Mouse (Mus musculus) heart, embryonic 14.5 days (tissue): Measurements from ENCODE around the gene Sh3bp5. TPM values are rescaled to one million over a fixed set of nuclear protein-coding genes. Genes with fewer than 3 reads are reported as not detected.

ENCODE experiments used
- ATAC-seq: fragments of 200-750 bp; cut with Nextera tagmentation; 2 replicates; pipeline ENCODE4 v1.8.0; 2017; ENCODE audit warnings: low read depth, moderate TSS enrichment; ENCODE audit not compliant: insufficient number of reproducible peaks, insufficient read depth, low FRiP score
- H3K27ac ChIP-seq, 2 experiments: fragments of 200-500 bp in 1 of 2; fragments of 300-500 bp in 1 of 2; sonication (generic) in 1 of 2; replicated peaks in 1 of 2; 2 replicates each; pipeline ENCODE4 v1.5.1; 2012 to 2014; ENCODE audit warnings: low read depth in 2 of 2, low read length in 2 of 2, control low read depth in 1 of 2, mild to moderate bottlenecking in 1 of 2, mixed read lengths in 1 of 2; ENCODE audit not compliant: control insufficient read depth in 1 of 2, insufficient read depth in 1 of 2
- H3K27me3 ChIP-seq: fragments of 300-500 bp; sonication (generic); 2 replicates; pipeline ENCODE4 v1.6.1; 2014; ENCODE audit warnings: mild to moderate bottlenecking, low read length, control low read depth; ENCODE audit not compliant: control insufficient read depth, insufficient read depth
- H3K36me3 ChIP-seq: fragments of 300-500 bp; sonication (generic); 2 replicates; pipeline ENCODE4 v1.6.1; 2014; ENCODE audit warnings: mild to moderate bottlenecking, control low read depth, low read length, mixed read lengths; ENCODE audit not compliant: control insufficient read depth, insufficient read depth
- H3K4me1 ChIP-seq, 2 experiments: fragments of 200-500 bp in 1 of 2; fragments of 300-500 bp in 1 of 2; sonication (generic) in 1 of 2; 2 replicates each; pipeline ENCODE4 v1.6.1; 2012 to 2014; ENCODE audit warnings: low read length in 2 of 2, control low read depth in 1 of 2, mixed read lengths in 1 of 2; ENCODE audit not compliant: control insufficient read depth in 2 of 2, insufficient read depth in 2 of 2
- H3K4me2 ChIP-seq: fragments of 300-500 bp; sonication (generic); 2 replicates; pipeline ENCODE4 v1.6.1; 2014; ENCODE audit warnings: mild to moderate bottlenecking, low read length
- H3K4me3 ChIP-seq, 2 experiments: fragments of 200-500 bp in 1 of 2; fragments of 300-500 bp in 1 of 2; sonication (generic) in 1 of 2; 2 replicates each; pipeline ENCODE4 v1.5.1; 2012 to 2014; ENCODE audit warnings: low read length in 2 of 2, mild to moderate bottlenecking in 2 of 2, control low read depth in 1 of 2, low read depth in 1 of 2, moderate library complexity in 1 of 2; ENCODE audit not compliant: control insufficient read depth in 1 of 2, insufficient read depth in 1 of 2
- H3K9ac ChIP-seq: fragments of 300-500 bp; sonication (generic); 2 replicates; pipeline ENCODE4 v1.6.1; 2014; ENCODE audit warnings: mild to moderate bottlenecking, low read length
- H3K9me3 ChIP-seq: fragments of 300-500 bp; sonication (generic); 2 replicates; pipeline ENCODE4 v1.6.1; 2016; ENCODE audit warnings: low read length, control low read depth; ENCODE audit not compliant: control insufficient read depth
- WGBS: fragments of 180-500 bp; shearing (Covaris S2); extraction: QIAGEN DNeasy Blood & Tissue Kit; methylation state at CpG from one replicate; pipeline ENCODE4 v1.1.7; 2014; 5-methylcytosine and 5-hydroxymethylcytosine counted together
- polyA plus RNA-seq: library from polyadenylated mRNA; unstranded; fragments of >200 nt; fragmentation: Nextera tagmentation; extraction: Ambion mirVana; gene quantifications from 2 replicates; pipeline ENCODE4 v1.2.1, GENCODE M21; 2014

Sh3bp5 gene
- polyA plus RNA-seq, 1 experiment from 2014 or later, result 13.5 TPM

DNA sequence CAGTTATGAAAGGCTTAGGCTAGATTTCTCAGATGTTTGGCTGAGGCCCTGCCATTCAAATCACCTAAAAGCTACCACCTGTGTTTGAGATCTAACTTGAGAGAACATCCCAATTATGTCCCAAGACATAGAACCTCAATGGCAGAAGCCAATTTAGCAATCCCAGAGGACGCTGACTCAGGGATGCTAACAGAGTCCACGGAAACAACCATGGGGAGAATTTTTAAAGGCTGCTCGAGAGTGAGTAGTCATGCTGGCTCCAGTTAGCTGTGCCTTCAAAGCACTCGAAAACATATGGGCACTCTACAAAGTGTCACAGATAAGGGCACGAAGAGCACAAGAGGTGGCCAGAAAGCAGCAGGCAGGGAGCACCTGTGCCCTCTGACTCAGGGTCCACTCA is 43.6 kb downstream of the Sh3bp5 start:
- no peak for ATAC-seq
- Histone ChIP-seq H3K9ac (no peak overlapping the region), H3K4me1 (peaks cover 29 to 33% of the 10 kb centered on the region in 2 experiments), H3K9me3 (peaks cover 4% of the 10 kb centered on the region; the same call in 1 of the 2 replicates), H3K4me3 (no peak overlapping the region), H3K27me3 (0 out of 2 replicates have a peak, but pooled peaks cover 4% of the 10 kb centered on the region), H3K27ac (no peak overlapping the region), H3K36me3 (no peaks in the 10 kb centered on the region), H3K4me2 (no peak overlapping the region)
- WGBS, result 31% methylated on average over 5 of the region's 5 CpGs

DNA sequence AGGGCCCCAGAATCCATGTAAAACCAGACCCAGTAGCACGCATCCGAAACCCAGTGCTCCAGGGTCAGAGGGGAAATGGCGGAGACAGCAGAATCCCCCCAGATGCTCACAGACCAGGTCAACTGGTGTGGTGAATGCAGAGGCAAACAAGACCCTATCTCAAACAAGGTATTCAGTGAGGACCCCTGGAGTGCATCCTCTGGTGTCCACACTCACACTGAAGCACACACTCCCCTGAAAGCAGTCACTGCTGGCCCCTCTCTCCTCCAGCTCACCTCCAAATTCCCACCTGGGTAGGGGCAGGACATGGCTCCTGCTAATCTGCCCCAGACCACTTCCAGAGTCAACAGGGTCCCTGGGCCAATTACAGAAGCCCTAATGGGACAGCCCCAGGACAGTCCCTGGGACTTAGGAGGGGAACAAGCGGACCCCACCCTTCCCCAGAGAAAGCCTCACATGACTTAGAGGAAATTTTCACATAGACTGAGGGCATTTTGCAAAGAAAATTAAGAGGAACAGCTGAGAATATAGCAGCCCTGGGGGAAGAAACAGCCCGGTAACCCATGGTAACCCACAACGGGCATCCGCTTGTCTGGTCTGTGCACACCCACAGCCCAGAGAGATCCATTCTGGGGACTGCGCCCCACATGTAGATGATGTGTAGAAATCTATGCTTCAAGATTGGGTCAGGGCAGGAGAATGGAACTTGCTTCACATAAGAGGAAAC is 46.3 kb downstream of the Sh3bp5 start:
- no peaks in the 10 kb centered on the region for H3K9me3 ChIP-seq
- H3K4me3 ChIP-seq, result no peak overlapping the region
- no peak overlapping the region for H3K4me2 ChIP-seq
- H3K27ac ChIP-seq, result no peak overlapping the region
- H3K36me3 ChIP-seq, result no peaks in the 10 kb centered on the region
- 92% methylated on average over 8 of the region's 8 CpGs for WGBS
- no peak for ATAC-seq
- H3K27me3 ChIP-seq, result 0 out of 2 replicates have a peak, but pooled peaks cover 4% of the 10 kb centered on the region
- peaks cover 34 to 41% of the 10 kb centered on the region in 2 experiments for H3K4me1 ChIP-seq
- H3K9ac ChIP-seq, result no peak overlapping the region

GRCm38 (mm10) chr14:31388086-31388872 is 47.6 kb downstream of the Sh3bp5 start:
- Histone ChIP-seq H3K9me3 (no peaks in the 10 kb centered on the region), H3K4me1 (peaks cover 27 to 32% of the 10 kb centered on the region in 2 experiments), H3K27me3 (0 out of 2 replicates have a peak, but pooled peaks cover 4% of the 10 kb centered on the region), H3K36me3 (no peaks in the 10 kb centered on the region), H3K27ac (0 out of 4 replicates have a peak overlapping the region, but pooled peaks of 1 of the 2 experiments have one; percentile 24), H3K4me3 (no peak overlapping the region), H3K9ac (0 out of 2 replicates have a peak overlapping the region, but pooled peaks have one; percentile 16), H3K4me2 (no peak overlapping the region)
- 68% methylated on average over 13 of the region's 13 CpGs for WGBS
- no peak for ATAC-seq

DNA sequence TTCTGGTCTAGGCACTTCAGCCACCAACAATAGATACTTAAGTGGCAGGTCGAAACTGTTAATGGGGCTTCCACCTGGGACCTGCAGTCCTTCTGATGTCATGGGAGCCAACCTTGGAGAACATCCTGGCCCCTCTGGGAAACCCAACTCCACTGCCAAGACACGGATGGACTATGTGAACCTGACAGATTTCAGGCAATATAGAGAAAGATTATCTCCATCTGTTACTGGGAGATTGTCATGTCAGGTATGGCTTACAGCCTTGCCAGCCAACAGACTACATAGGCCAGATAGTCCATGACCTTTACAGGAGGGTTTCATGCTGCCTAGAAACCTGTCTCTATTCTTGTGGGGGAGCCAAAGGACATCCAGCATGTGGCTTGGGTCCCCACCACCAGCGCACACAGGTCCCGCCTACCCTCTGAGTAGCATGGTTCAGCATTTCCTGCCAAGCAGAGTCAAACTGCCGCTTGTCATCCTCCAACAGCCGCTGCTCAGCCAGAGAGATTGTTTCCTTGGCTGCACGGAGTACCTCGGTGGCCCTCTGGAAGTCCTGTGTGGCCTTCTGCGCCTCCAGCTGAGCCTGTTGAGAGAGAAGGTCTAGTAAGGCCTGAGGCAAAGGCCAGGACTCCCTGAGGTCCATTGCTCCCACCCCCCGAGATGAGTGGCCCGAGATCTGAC is 48.4 kb downstream of the Sh3bp5 start:
- Histone ChIP-seq H3K4me2 (no peak overlapping the region), H3K9me3 (peaks cover 2% of the 10 kb centered on the region; the same call in 1 of the 2 replicates), H3K9ac (no peak overlapping the region), H3K4me1 (peaks cover 18 to 24% of the 10 kb centered on the region in 2 experiments), H3K27ac (no peak overlapping the region), H3K4me3 (no peak overlapping the region), H3K36me3 (no peaks in the 10 kb centered on the region), H3K27me3 (0 out of 2 replicates have a peak, but pooled peaks cover 4% of the 10 kb centered on the region)
- 67% methylated on average over 11 of the region's 11 CpGs for WGBS
- ATAC-seq, result no peak

- Histone ChIP-seq H3K27ac (peak overlapping the region; percentile 50 to 61; a peak in 3 of 4 replicates), H3K9ac (peak overlapping the region; percentile 7; the same call in 1 of the 2 replicates), H3K4me3 (no peak overlapping the region), H3K4me2 (no peak overlapping the region; the same call in 1 of the 2 replicates), H3K9me3 (peaks cover 4% of the 10 kb centered on the region; the same call in 1 of the 2 replicates), H3K27me3 (0 out of 2 replicates have a peak, but pooled peaks cover 4% of the 10 kb centered on the region), H3K36me3 (no peaks in the 10 kb centered on the region), H3K4me1 (peaks cover 17 to 20% of the 10 kb centered on the region in 2 experiments)
- 35% methylated on average over 13 of the region's 13 CpGs for WGBS
- peak; percentile 44; the same call in 1 of the 2 replicates for ATAC-seq
Observed at GRCm38 (mm10) chr14:31385977-31386697, 49.7 kb downstream of the Sh3bp5 start.

- H3K4me3 ChIP-seq, result no peak overlapping the region
- no peaks in the 10 kb centered on the region for H3K36me3 ChIP-seq
- 90% methylated on average over 5 of the region's 5 CpGs for WGBS
- peak overlapping the region; percentile 33 to 61; a peak in 3 of 4 replicates for H3K27ac ChIP-seq
- ATAC-seq, result no peak
- H3K27me3 ChIP-seq, result no peaks in the 10 kb centered on the region
- H3K9ac ChIP-seq, result peak overlapping the region; percentile 11; the same call in 1 of the 2 replicates
- no peak overlapping the region for H3K4me2 ChIP-seq
- peaks cover 4% of the 10 kb centered on the region; the same call in 1 of the 2 replicates for H3K9me3 ChIP-seq
- peaks cover 17 to 20% of the 10 kb centered on the region in 2 experiments for H3K4me1 ChIP-seq
Observed at GRCm38 (mm10) chr14:31385406-31385805, 50.5 kb downstream of the Sh3bp5 start.
